Mouse (Mus musculus) liver, embryonic 15.5 days (tissue): Measurements from ENCODE around the gene Gm10563. TPM values are rescaled to one million over a fixed set of nuclear protein-coding genes. Genes with fewer than 3 reads are reported as not detected.
"Not testable (repeated sequence)": the region's sequence is repeated elsewhere in the genome, so short reads cannot be mapped to it uniquely, and the experiment has no call there.

Experiments used
- ATAC-seq: fragments of 200-750 bp; cut with Nextera tagmentation; 2 replicates; pipeline ENCODE4 v1.8.0; 2017; ENCODE audit warnings: moderate number of reproducible peaks, mild to moderate bottlenecking, moderate library complexity; ENCODE audit not compliant: insufficient read depth
- H3K27ac ChIP-seq: fragments of 300-500 bp; sonication (generic); replicated peaks from 2 replicates; pipeline ENCODE4 v1.5.1; 2015; ENCODE audit warnings: mild to moderate bottlenecking, inconsistent platforms
- H3K27me3 ChIP-seq: fragments of 300-500 bp; sonication (generic); 2 replicates; pipeline ENCODE4 v1.6.1; 2015; ENCODE audit warnings: mild to moderate bottlenecking, inconsistent platforms
- H3K36me3 ChIP-seq: fragments of 300-500 bp; sonication (generic); replicated peaks from 2 replicates; pipeline ENCODE4 v1.6.1; 2015; ENCODE audit warnings: moderate library complexity, mild to moderate bottlenecking, inconsistent platforms
- H3K4me1 ChIP-seq: fragments of 300-500 bp; sonication (generic); replicated peaks from 2 replicates; pipeline ENCODE4 v1.6.1; 2015; ENCODE audit warnings: inconsistent platforms
- H3K4me2 ChIP-seq: fragments of 300-500 bp; sonication (generic); 2 replicates; pipeline ENCODE4 v1.6.1; 2015; ENCODE audit warnings: moderate library complexity, mild to moderate bottlenecking, inconsistent platforms
- H3K4me3 ChIP-seq: fragments of 300-500 bp; sonication (generic); replicated peaks from 2 replicates; pipeline ENCODE4 v1.5.1; 2015; ENCODE audit warnings: mild to moderate bottlenecking, inconsistent platforms
- H3K9ac ChIP-seq: fragments of 300-500 bp; sonication (generic); 2 replicates; pipeline ENCODE4 v1.6.1; 2015; ENCODE audit warnings: moderate library complexity, mild to moderate bottlenecking, inconsistent platforms
- H3K9me3 ChIP-seq: fragments of 300-500 bp; sonication (generic); replicated peaks from 2 replicates; pipeline ENCODE4 v1.6.1; 2016; ENCODE audit warnings: inconsistent platforms
- WGBS: fragments of 180-500 bp; shearing (Covaris S2); methylation state at CpG from one replicate; pipeline ENCODE4 v1.1.7; 2015; ENCODE audit warnings: mixed read lengths; ENCODE audit not compliant: insufficient replicate concordance; 5-methylcytosine and 5-hydroxymethylcytosine counted together
- polyA plus RNA-seq: library from polyadenylated mRNA; unstranded; fragments of >200 nt; fragmentation: Nextera tagmentation; extraction: Ambion mirVana; gene quantifications from 2 replicates; pipeline ENCODE4 v1.2.1, GENCODE M21; 2015

Gene Gm10563
- polyA plus RNA-seq, 1 experiment from 2014 or later: not detected

- H3K4me2 ChIP-seq: no peak overlapping the region
- peaks cover 53% of the 10 kb centered on the region for H3K4me1 ChIP-seq
- H3K27ac ChIP-seq: 0 out of 2 replicates have a peak overlapping the region, but pooled peaks have one; percentile 24
- peaks cover 18% of the 10 kb centered on the region; the same call in 1 of the 2 replicates for H3K36me3 ChIP-seq
- H3K9ac ChIP-seq: no peak overlapping the region; the same call in 1 of the 2 replicates
- no peak for ATAC-seq
- WGBS: 80% methylated on average over 9 of the region's 9 CpGs
- no peak overlapping the region for H3K4me3 ChIP-seq
- H3K9me3 ChIP-seq: no peaks in the 10 kb centered on the region
- no peaks in the 10 kb centered on the region for H3K27me3 ChIP-seq
Observed at GRCm38 (mm10) chr4:155573876-155574275, 71.3 kb downstream of the Gm10563 start.

GRCm38 (mm10) chr4:155573155-155573554 is 72.1 kb downstream of the Gm10563 start:
- H3K4me2 ChIP-seq: no peak overlapping the region
- H3K36me3 ChIP-seq: peaks cover 16% of the 10 kb centered on the region; the same call in 1 of the 2 replicates
- no peaks in the 10 kb centered on the region for H3K27me3 ChIP-seq
- H3K4me1 ChIP-seq: peaks cover 51% of the 10 kb centered on the region
- 73% methylated on average over 2 of the region's 2 CpGs for WGBS
- no peak overlapping the region for H3K9ac ChIP-seq
- H3K4me3 ChIP-seq: no peak overlapping the region
- H3K27ac ChIP-seq: no peak overlapping the region
- ATAC-seq: no peak
- no peaks in the 10 kb centered on the region for H3K9me3 ChIP-seq

GRCm38 (mm10) chr4:155571442-155571841 is 73.8 kb downstream of the Gm10563 start:
- Histone ChIP-seq H3K27ac (peak overlapping the region; percentile 57), H3K9ac (no peak overlapping the region), H3K27me3 (no peaks in the 10 kb centered on the region), H3K4me3 (no peak overlapping the region), H3K4me2 (no peak overlapping the region), H3K9me3 (no peaks in the 10 kb centered on the region), H3K4me1 (peaks cover 54% of the 10 kb centered on the region), H3K36me3 (no peaks in the 10 kb centered on the region)
- ATAC-seq: no peak
- WGBS: 32% methylated on average over 2 of the region's 2 CpGs

- peak overlapping the region; percentile 38; the same call in 1 of the 2 replicates for H3K27ac ChIP-seq
Observed at GRCm38 (mm10) chr4:155570315-155570714, 74.9 kb downstream of the Gm10563 start.

GRCm38 (mm10) chr4:155569818-155570217 is 75.4 kb downstream of the Gm10563 start:
- Histone ChIP-seq H3K27me3 (no peaks in the 10 kb centered on the region), H3K9me3 (no peaks in the 10 kb centered on the region), H3K9ac (no peak overlapping the region), H3K4me3 (no peak overlapping the region), H3K4me2 (no peak overlapping the region), H3K36me3 (no peaks in the 10 kb centered on the region), H3K27ac (peak overlapping the region; percentile 4), H3K4me1 (peaks cover 65% of the 10 kb centered on the region)
- no peak for ATAC-seq
- WGBS: 69% methylated on average over 6 of the region's 6 CpGs

More at GRCm38 (mm10) chr4:155570315-155570714, 74.9 kb downstream of the Gm10563 start:
- H3K36me3 ChIP-seq, H3K27me3 ChIP-seq, H3K9me3 ChIP-seq, H3K4me3 ChIP-seq, H3K4me2 ChIP-seq, ATAC-seq, H3K9ac ChIP-seq: not testable (repeated sequence)
- WGBS: 70% methylated on average over 11 of the region's 11 CpGs
- H3K4me1 ChIP-seq: peaks cover 63% of the 10 kb centered on the region

- Histone ChIP-seq H3K36me3 (no peaks in the 10 kb centered on the region), H3K4me3 (no peak overlapping the region), H3K4me2 (0 out of 2 replicates have a peak overlapping the region, but pooled peaks have one; percentile 4), H3K4me1 (peaks cover 69% of the 10 kb centered on the region), H3K27me3 (no peaks in the 10 kb centered on the region), H3K9me3 (no peaks in the 10 kb centered on the region), H3K27ac (peak overlapping the region; percentile 60), H3K9ac (no peak overlapping the region)
- ATAC-seq: peak; percentile 54; the same call in 1 of the 2 replicates
- 68% methylated on average over 7 of the region's 7 CpGs for WGBS
Observed at GRCm38 (mm10) chr4:155568632-155569370, 76.4 kb downstream of the Gm10563 start.

GRCm38 (mm10) chr4:155568170-155568569 is 77.0 kb downstream of the Gm10563 start:
- Histone ChIP-seq H3K27me3 (no peaks in the 10 kb centered on the region), H3K4me3 (no peak overlapping the region), H3K36me3 (no peaks in the 10 kb centered on the region), H3K9me3 (no peaks in the 10 kb centered on the region), H3K9ac (no peak overlapping the region), H3K4me1 (peaks cover 63% of the 10 kb centered on the region), H3K27ac (no peak overlapping the region; the same call in 1 of the 2 replicates), H3K4me2 (no peak overlapping the region)
- 11% methylated on average over 2 of the region's 2 CpGs for WGBS
- no peak for ATAC-seq

GRCm38 (mm10) chr4:155566555-155566954 is 78.7 kb downstream of the Gm10563 start:
- H3K27ac ChIP-seq: no peak overlapping the region
- no peak for ATAC-seq
- H3K4me3 ChIP-seq: no peak overlapping the region
- H3K9me3 ChIP-seq: no peaks in the 10 kb centered on the region
- H3K27me3 ChIP-seq: no peaks in the 10 kb centered on the region
- 62% methylated on average over 8 of the region's 8 CpGs for WGBS
- H3K4me1 ChIP-seq: peaks cover 69% of the 10 kb centered on the region
- H3K36me3 ChIP-seq: no peaks in the 10 kb centered on the region
- H3K9ac ChIP-seq: no peak overlapping the region
- no peak overlapping the region for H3K4me2 ChIP-seq

Other genes starting within 250 kb of the Gm10563 start
- not detected in 2 replicates for gene Gabrd, start 247.3 kb downstream of the Gm10563 start, polyA plus RNA-seq
- gene Cfap74, start 236.2 kb downstream of the Gm10563 start, polyA plus RNA-seq: 0.07 and 0.14 TPM in 2 replicates
- 0.50 TPM in 1 of 2 replicates, not detected in the other for gene Tmem52, start 176.3 kb downstream of the Gm10563 start, polyA plus RNA-seq
- 100 and 106 TPM in 2 replicates for gene Gnb1, start 154.0 kb downstream of the Gm10563 start, polyA plus RNA-seq
- gene Nadk, start 83.0 kb downstream of the Gm10563 start, polyA plus RNA-seq: 46.9 and 51.4 TPM in 2 replicates
- gene Slc35e2, start 44.0 kb downstream of the Gm10563 start, polyA plus RNA-seq: 5.4 and 5.9 TPM in 2 replicates
- 18.6 and 19.9 TPM in 2 replicates for gene Cdk11b, start 20.6 kb downstream of the Gm10563 start, polyA plus RNA-seq
- 4.9 TPM in 2 replicates for gene Mmp23, start 8.0 kb upstream of the Gm10563 start, polyA plus RNA-seq
- 3.8 and 5.2 TPM in 2 replicates for gene Mib2, start 23.8 kb upstream of the Gm10563 start, polyA plus RNA-seq
- 0.24 and 0.48 TPM in 2 replicates for gene Fndc10, start 48.9 kb upstream of the Gm10563 start, polyA plus RNA-seq
- 52.0 and 52.4 TPM in 2 replicates for gene Ssu72, start 59.4 kb upstream of the Gm10563 start, polyA plus RNA-seq
- gene Tmem240, start 89.4 kb upstream of the Gm10563 start, polyA plus RNA-seq: 0.08 and 0.10 TPM in 2 replicates
- 47.9 and 56.5 TPM in 2 replicates for gene Atad3a, start 115.7 kb upstream of the Gm10563 start, polyA plus RNA-seq
- gene Vwa1, start 129.3 kb upstream of the Gm10563 start, polyA plus RNA-seq: 0.33 and 0.54 TPM in 2 replicates
- gene Tmem88b, start 140.5 kb upstream of the Gm10563 start, polyA plus RNA-seq: 0.13 and 0.22 TPM in 2 replicates
- 0.07 TPM in 1 of 2 replicates, not detected in the other for gene Ankrd65, start 145.0 kb upstream of the Gm10563 start, polyA plus RNA-seq
- gene Mrpl20, start 157.5 kb upstream of the Gm10563 start, polyA plus RNA-seq: 135 and 141 TPM in 2 replicates
- gene Ccnl2, start 167.1 kb upstream of the Gm10563 start, polyA plus RNA-seq: 65.6 and 77.1 TPM in 2 replicates
- 94.0 and 108 TPM in 2 replicates for gene Aurkaip1, start 185.9 kb upstream of the Gm10563 start, polyA plus RNA-seq
- gene Mxra8, start 194.3 kb upstream of the Gm10563 start, polyA plus RNA-seq: 7.7 and 9.9 TPM in 2 replicates
- gene Dvl1, start 202.0 kb upstream of the Gm10563 start, polyA plus RNA-seq: 5.0 and 6.9 TPM in 2 replicates
- gene Tas1r3, start 218.0 kb upstream of the Gm10563 start, polyA plus RNA-seq: 0.08 and 0.15 TPM in 2 replicates
- gene Cptp, start 224.0 kb upstream of the Gm10563 start, polyA plus RNA-seq: 7.5 and 8.9 TPM in 2 replicates
- gene Ints11, start 224.1 kb upstream of the Gm10563 start, polyA plus RNA-seq: 34.3 and 37.6 TPM in 2 replicates
- 14.3 and 15.6 TPM in 2 replicates for gene Pusl1, start 246.4 kb upstream of the Gm10563 start, polyA plus RNA-seq
- 6.5 and 8.5 TPM in 2 replicates for gene Acap3, start 246.4 kb upstream of the Gm10563 start, polyA plus RNA-seq